8 mouse cellular contexts compared by ENCODE assay signal in the genomic region with DNA sequence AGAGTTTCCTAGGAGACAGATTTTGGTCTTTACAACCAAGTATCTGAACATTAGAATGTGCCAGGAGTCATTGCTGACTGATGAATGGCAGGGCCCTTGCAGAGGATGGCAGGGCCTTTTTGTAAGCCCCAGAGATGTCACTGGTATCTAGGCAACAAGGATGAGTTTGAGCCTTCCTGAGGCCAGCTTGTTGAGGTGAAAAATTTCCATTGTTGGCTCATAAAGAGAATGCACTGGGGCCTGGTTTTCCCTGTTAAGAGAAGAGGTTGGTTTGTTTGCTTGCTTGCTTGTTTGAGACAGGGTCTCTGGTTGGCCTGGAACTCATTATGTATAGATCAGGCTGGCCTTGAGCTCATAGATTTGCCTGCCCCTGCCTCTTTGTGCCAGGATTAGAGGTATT. TPM values are rescaled to one million over a fixed set of nuclear protein-coding genes. Genes with fewer than 3 reads are reported as not detected.
DNase-seq lines count a peak whose midpoint lies in the region; ATAC-seq lines count a peak whose summit lies in the region.

No protein-coding gene starts in this region.

- peak overlapping the region; percentile 89 for H3K4me3 ChIP-seq in liver, embryonic 11.5 days (ENCODE audit: low read depth, low read length)
- peak overlapping the region; percentile 95 for H3K4me3 ChIP-seq in forebrain, embryonic 11.5 days (ENCODE audit: low read depth, low read length)
- H3K4me3 ChIP-seq in liver, embryonic 12.5 days: peak overlapping the region; percentile 93
- H3K4me3 ChIP-seq in stomach, embryonic 14.5 days (ENCODE audit: low read depth, low read length): peak overlapping the region; percentile 88

- H3K9ac ChIP-seq in liver, embryonic 11.5 days (ENCODE audit: low read depth, low read length): peak overlapping the region; percentile 12; the same call in 1 of the 2 replicates
- peak overlapping the region; percentile 41; the same call in 1 of the 2 replicates for H3K9ac ChIP-seq in forebrain, embryonic 11.5 days (ENCODE audit: low read length)
- H3K9ac ChIP-seq in liver, embryonic 12.5 days: peak overlapping the region; percentile 96
- no peak overlapping the region for H3K9ac ChIP-seq in stomach, embryonic 14.5 days (replicated peaks; ENCODE audit: low read depth, low read length)

- no peaks in the 10 kb centered on the region for H3K27me3 ChIP-seq in liver, embryonic 11.5 days (replicated peaks; ENCODE audit: control insufficient read depth, insufficient read depth, low read length)
- H3K27me3 ChIP-seq in forebrain, embryonic 11.5 days (ENCODE audit: control insufficient read depth, insufficient read depth, low read length): no peaks in the 10 kb centered on the region
- peaks cover 4% of the 10 kb centered on the region; the same call in 1 of the 2 replicates for H3K27me3 ChIP-seq in liver, embryonic 12.5 days (replicated peaks)
- H3K27me3 ChIP-seq in stomach, embryonic 14.5 days (ENCODE audit: control insufficient read depth, insufficient read depth, low read length): no peaks in the 10 kb centered on the region

- H3K36me3 ChIP-seq in liver, embryonic 11.5 days (ENCODE audit: control insufficient read depth, insufficient read depth, low read length): peaks cover 3% of the 10 kb centered on the region; the same call in 1 of the 2 replicates
- H3K36me3 ChIP-seq in forebrain, embryonic 11.5 days (ENCODE audit: control insufficient read depth, insufficient read depth, low read length): no peaks in the 10 kb centered on the region
- peaks cover 25% of the 10 kb centered on the region for H3K36me3 ChIP-seq in liver, embryonic 12.5 days
- no peaks in the 10 kb centered on the region for H3K36me3 ChIP-seq in stomach, embryonic 14.5 days (ENCODE audit: control insufficient read depth, insufficient read depth, low read length)

- peaks cover 31% of the 10 kb centered on the region for H3K4me1 ChIP-seq in liver, embryonic 11.5 days (replicated peaks; ENCODE audit: control insufficient read depth, insufficient read depth, low read length)
- H3K4me1 ChIP-seq in forebrain, embryonic 11.5 days (replicated peaks; ENCODE audit: control insufficient read depth, insufficient read depth, low read length): peaks cover 15% of the 10 kb centered on the region
- peaks cover 66% of the 10 kb centered on the region for H3K4me1 ChIP-seq in liver, embryonic 12.5 days
- H3K4me1 ChIP-seq in stomach, embryonic 14.5 days (ENCODE audit: control insufficient read depth, insufficient read depth, low read length): peaks cover 18% of the 10 kb centered on the region; the same call in 1 of the 2 replicates

- no peak for DNase-seq in liver, embryonic 11.5 days (ENCODE audit: low spot score)
- DNase-seq in liver: no peak
- no peak for DNase-seq in forebrain, embryonic 11.5 days (ENCODE audit: low spot score)
- DNase-seq in adrenal gland, postnatal 36 days: no peak
- no peak for DNase-seq in c-Kit-positive CD71-positive TER-119-positive erythroid progenitor cells, embryonic 14.5 days (ENCODE audit: low spot score)
- no peak for DNase-seq in cerebellum, postnatal 4 days (ENCODE audit: low spot score in 2 of 2)

- H3K27ac ChIP-seq in liver, embryonic 11.5 days (ENCODE audit: low read depth, low read length): no peak overlapping the region
- peak overlapping the region; percentile 28; the same call in 1 of the 2 replicates for H3K27ac ChIP-seq in forebrain, embryonic 11.5 days (ENCODE audit: low read depth, low read length)
- H3K27ac ChIP-seq in liver, embryonic 12.5 days: peak overlapping the region; percentile 27
- H3K27ac ChIP-seq in stomach, embryonic 14.5 days (ENCODE audit: low read length): no peak overlapping the region

- ATAC-seq in liver, embryonic 11.5 days (replicated peaks; ENCODE audit: low FRiP score): no peak
- ATAC-seq in forebrain, embryonic 11.5 days (replicated peaks; ENCODE audit: low FRiP score): no peak
- no peak for ATAC-seq in liver, embryonic 12.5 days
- no peak for ATAC-seq in stomach, embryonic 14.5 days (ENCODE audit: insufficient number of reproducible peaks, insufficient read depth, low FRiP score, low read depth)

- H3K9me3 ChIP-seq in liver, embryonic 11.5 days (ENCODE audit: control insufficient read depth, low read length): no peaks in the 10 kb centered on the region
- no peaks in the 10 kb centered on the region for H3K9me3 ChIP-seq in forebrain, embryonic 11.5 days (ENCODE audit: control insufficient read depth, low read length)
- H3K9me3 ChIP-seq in liver, embryonic 12.5 days (replicated peaks): no peaks in the 10 kb centered on the region
- no peaks in the 10 kb centered on the region for H3K9me3 ChIP-seq in stomach, embryonic 14.5 days (ENCODE audit: control insufficient read depth, low read depth, low read length)

- peak overlapping the region; percentile 80 for H3K4me2 ChIP-seq in liver, embryonic 11.5 days
- peak overlapping the region; percentile 66 for H3K4me2 ChIP-seq in forebrain, embryonic 11.5 days (ENCODE audit: low read depth, low read length, severe bottlenecking)
- peak overlapping the region; percentile 72 for H3K4me2 ChIP-seq in liver, embryonic 12.5 days
- H3K4me2 ChIP-seq in stomach, embryonic 14.5 days (replicated peaks; ENCODE audit: low read depth, low read length): peak overlapping the region; percentile 64

RNA-seq across cellular contexts. Expression of a gene that starts 1.8 kb away (rescaled TPM):
- polyA plus RNA-seq in liver, embryonic 11.5 days (2014; fragmentation: Nextera tagmentation; extraction: Ambion mirVana): 31.8 and 37.5 TPM in 2 replicates
- polyA plus RNA-seq in forebrain, embryonic 11.5 days (2014; fragmentation: Nextera tagmentation; extraction: Ambion mirVana): 96.6 and 108 TPM in 2 replicates
- polyA plus RNA-seq in liver, embryonic 12.5 days (2016; fragmentation: Nextera tagmentation; extraction: Ambion mirVana): 15.7 and 20.3 TPM in 2 replicates
- polyA plus RNA-seq in stomach, embryonic 14.5 days (2014; fragmentation: Nextera tagmentation; extraction: Ambion mirVana): 118 and 123 TPM in 2 replicates
- total RNA-seq in adrenal gland, postnatal 36 days (2021): 10 to 100 TPM; 77.3 to 99.4 TPM

RNA-seq across cellular contexts. Expression of a gene that starts 22.8 kb away (rescaled TPM):
- 8.8 and 16.2 TPM in 2 replicates for polyA plus RNA-seq in liver, embryonic 11.5 days (2014; fragmentation: Nextera tagmentation; extraction: Ambion mirVana)
- polyA plus RNA-seq in forebrain, embryonic 11.5 days (2014; fragmentation: Nextera tagmentation; extraction: Ambion mirVana): 14.4 and 22.0 TPM in 2 replicates
- 5.6 and 9.1 TPM in 2 replicates for polyA plus RNA-seq in liver, embryonic 12.5 days (2016; fragmentation: Nextera tagmentation; extraction: Ambion mirVana)
- polyA plus RNA-seq in stomach, embryonic 14.5 days (2014; fragmentation: Nextera tagmentation; extraction: Ambion mirVana): 11.9 and 15.3 TPM in 2 replicates
- 10 to 100 TPM in 1 of 2 experiments, 1 to 10 TPM in 1; 9.8 to 12.5 TPM for total RNA-seq in adrenal gland, postnatal 36 days (2021)

RNA-seq across cellular contexts. Expression of a gene that starts 40.7 kb away (rescaled TPM):
- polyA plus RNA-seq in liver, embryonic 11.5 days (2014; fragmentation: Nextera tagmentation; extraction: Ambion mirVana): 0.08 and 0.22 TPM in 2 replicates
- polyA plus RNA-seq in forebrain, embryonic 11.5 days (2014; fragmentation: Nextera tagmentation; extraction: Ambion mirVana): 6.9 and 9.4 TPM in 2 replicates
- polyA plus RNA-seq in liver, embryonic 12.5 days (2016; fragmentation: Nextera tagmentation; extraction: Ambion mirVana): 0.13 and 0.15 TPM in 2 replicates
- 1.3 and 1.8 TPM in 2 replicates for polyA plus RNA-seq in stomach, embryonic 14.5 days (2014; fragmentation: Nextera tagmentation; extraction: Ambion mirVana)
- 1 to 10 TPM; 3.0 to 5.8 TPM for total RNA-seq in adrenal gland, postnatal 36 days (2021)

Comparison
In these comparisons a context has a peak if more than half of its experiments do, and no peak if none do; other contexts are left out.
1. H3K27ac ChIP-seq: peak in forebrain, embryonic 11.5 days (single experiment) and liver, embryonic 12.5 days (single experiment); none in liver, embryonic 11.5 days (single experiment) and stomach, embryonic 14.5 days (single experiment).
2. Peak in every context shown above with its lines, with median percentiles within 50 percentile points of each other: H3K4me2 ChIP-seq and H3K4me3 ChIP-seq.